Mouse (Mus musculus) hindbrain, embryonic 11.5 days (tissue): Measurements from ENCODE around the gene Mpv17l2. TPM values are rescaled to one million over a fixed set of nuclear protein-coding genes. Genes with fewer than 3 reads are reported as not detected.

Experiments
- ATAC-seq: fragments of 200-750 bp; cut with Nextera tagmentation; 2 replicates; pipeline ENCODE4 v1.8.0; 2017; ENCODE audit warnings: mild to moderate bottlenecking, moderate TSS enrichment, moderate library complexity; ENCODE audit not compliant: low FRiP score
- DNase-seq: peaks from one replicate; pipeline ENCODE4 v3.0.0-alpha.2; 2015; ENCODE audit warnings: low spot score
- H3K27ac ChIP-seq: fragments of 300-500 bp; sonication (generic); 2 replicates; pipeline ENCODE4 v1.5.1; 2014; ENCODE audit warnings: mild to moderate bottlenecking, low read depth, low read length
- H3K27me3 ChIP-seq: fragments of 300-500 bp; sonication (generic); 2 replicates; pipeline ENCODE4 v1.6.1; 2014; ENCODE audit warnings: mild to moderate bottlenecking, low read length, moderate library complexity, mixed read lengths; ENCODE audit not compliant: control insufficient read depth, insufficient read depth
- H3K36me3 ChIP-seq: fragments of 300-500 bp; sonication (generic); 2 replicates; pipeline ENCODE4 v1.6.1; 2014; ENCODE audit warnings: mild to moderate bottlenecking, low read length, moderate library complexity, mixed read lengths; ENCODE audit not compliant: control insufficient read depth, insufficient read depth
- H3K4me1 ChIP-seq: fragments of 300-500 bp; sonication (generic); replicated peaks from 2 replicates; pipeline ENCODE4 v1.6.1; 2014; ENCODE audit warnings: low read length, mixed read lengths; ENCODE audit not compliant: control insufficient read depth, insufficient read depth
- H3K4me2 ChIP-seq: fragments of 300-500 bp; sonication (generic); replicated peaks from 2 replicates; pipeline ENCODE4 v1.6.1; 2014; ENCODE audit warnings: mild to moderate bottlenecking, low read depth, low read length
- H3K4me3 ChIP-seq: fragments of 300-500 bp; sonication (generic); 2 replicates; pipeline ENCODE4 v1.5.1; 2014; ENCODE audit warnings: low read depth, low read length
- H3K9ac ChIP-seq: fragments of 300-500 bp; sonication (generic); 2 replicates; pipeline ENCODE4 v1.6.1; 2014; ENCODE audit warnings: low read depth, low read length
- H3K9me3 ChIP-seq: fragments of 300-500 bp; sonication (generic); 2 replicates; pipeline ENCODE4 v1.6.1; 2016; ENCODE audit warnings: low read length; ENCODE audit not compliant: control insufficient read depth
- WGBS: fragments of 180-500 bp; shearing (Covaris S2); extraction: QIAGEN DNeasy Blood & Tissue Kit; methylation state at CpG from one replicate; pipeline ENCODE4 v1.1.7; 2014; 5-methylcytosine and 5-hydroxymethylcytosine counted together
- polyA plus RNA-seq: library from polyadenylated mRNA; unstranded; fragments of >200 nt; fragmentation: Nextera tagmentation; extraction: Ambion mirVana; gene quantifications from 2 replicates; pipeline ENCODE4 v1.2.1, GENCODE M21; 2014

Mpv17l2 gene
- polyA plus RNA-seq, 1 experiment from 2014 or later: 40.6 TPM

GRCm38 (mm10) chr8:70794215-70794614 lies 33.5 kb upstream of the Mpv17l2 start:
- Histone ChIP-seq H3K27ac (no peak overlapping the region), H3K9ac (no peak overlapping the region), H3K4me2 (no peak overlapping the region), H3K4me3 (no peak overlapping the region), H3K36me3 (no peaks in the 10 kb centered on the region), H3K9me3 (no peaks in the 10 kb centered on the region), H3K4me1 (peaks cover 15% of the 10 kb centered on the region), H3K27me3 (peaks cover 17% of the 10 kb centered on the region)
- ATAC-seq (no peak), DNase-seq (no peak)
- 89% methylated on average over 2 of the region's 2 CpGs for WGBS

GRCm38 (mm10) chr8:70792700-70793099 lies 32.0 kb upstream of the Mpv17l2 start:
- Histone ChIP-seq H3K4me1 (peaks cover 12% of the 10 kb centered on the region), H3K9me3 (no peaks in the 10 kb centered on the region), H3K27ac (peak overlapping the region; percentile 91), H3K4me2 (peak overlapping the region; percentile 63), H3K36me3 (no peaks in the 10 kb centered on the region), H3K4me3 (peak overlapping the region; percentile 48), H3K9ac (peak overlapping the region; percentile 21; the same call in 1 of the 2 replicates), H3K27me3 (peaks cover 2% of the 10 kb centered on the region; the same call in 1 of the 2 replicates)
- ATAC-seq (no peak; the same call in 1 of the 2 replicates), DNase-seq (no peak)
- WGBS: 1% methylated on average over 20 of the region's 20 CpGs

DNA sequence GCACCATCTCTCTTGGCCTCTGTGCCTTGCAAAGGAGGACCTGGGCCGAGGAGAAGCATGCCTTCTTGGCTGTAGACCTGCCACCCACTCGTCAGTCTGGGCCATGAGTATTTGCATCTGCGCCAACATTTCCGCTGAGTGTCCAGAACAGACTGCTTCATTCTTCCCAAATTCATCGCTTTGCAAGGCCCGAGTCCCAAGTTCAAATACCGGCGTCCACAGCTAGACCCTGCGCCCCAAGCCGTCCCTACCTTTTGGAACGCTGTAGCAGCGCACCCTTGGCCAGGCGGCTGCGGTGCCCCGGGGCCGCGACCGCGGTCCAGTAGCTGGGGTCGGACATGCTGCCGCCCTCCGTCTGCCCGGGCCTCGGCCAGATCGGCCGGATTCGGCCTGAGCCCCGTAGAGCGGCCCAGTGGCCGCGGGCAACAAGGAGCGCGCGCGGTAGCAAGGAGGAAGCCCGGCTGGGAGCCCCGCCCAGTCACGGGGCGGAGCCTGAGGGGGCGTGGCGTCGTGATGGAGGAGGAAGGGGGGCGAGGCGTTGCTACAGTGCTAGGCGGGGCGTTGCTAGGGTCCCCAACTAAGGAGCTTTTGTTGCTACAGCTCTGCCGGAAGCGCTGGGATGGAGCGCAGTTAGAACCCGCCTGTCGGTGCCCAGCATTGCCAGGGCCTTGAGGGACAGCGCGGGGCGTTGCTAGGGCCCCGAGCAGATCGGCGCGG lies 31.4 kb upstream of the Mpv17l2 start:
- Histone ChIP-seq H3K4me1 (peaks cover 12% of the 10 kb centered on the region), H3K4me2 (peak overlapping the region; percentile 63), H3K4me3 (peak overlapping the region; percentile 48), H3K9ac (peak overlapping the region; percentile 65), H3K27ac (peak overlapping the region; percentile 91), H3K27me3 (peaks cover 2% of the 10 kb centered on the region; the same call in 1 of the 2 replicates), H3K36me3 (no peaks in the 10 kb centered on the region), H3K9me3 (no peaks in the 10 kb centered on the region)
- peak; percentile 99 for DNase-seq
- ATAC-seq: peak; percentile 89
- WGBS: 6% methylated on average over 57 of the region's 58 CpGs

- 0 out of 2 replicates have a peak overlapping the region, but pooled peaks have one; percentile 3 for H3K9ac ChIP-seq
- no peak overlapping the region for H3K27ac ChIP-seq
- no peak for DNase-seq
- H3K9me3 ChIP-seq: no peaks in the 10 kb centered on the region
- H3K27me3 ChIP-seq: peaks cover 2% of the 10 kb centered on the region; the same call in 1 of the 2 replicates
- 81% methylated on average over 7 of the region's 7 CpGs for WGBS
- ATAC-seq: no peak
- H3K4me2 ChIP-seq: no peak overlapping the region
- H3K4me3 ChIP-seq: no peak overlapping the region
- peaks cover 9% of the 10 kb centered on the region for H3K4me1 ChIP-seq
- H3K36me3 ChIP-seq: no peaks in the 10 kb centered on the region
These were observed 30.6 kb upstream of the Mpv17l2 start for GRCm38 (mm10) chr8:70791294-70791701.

DNA sequence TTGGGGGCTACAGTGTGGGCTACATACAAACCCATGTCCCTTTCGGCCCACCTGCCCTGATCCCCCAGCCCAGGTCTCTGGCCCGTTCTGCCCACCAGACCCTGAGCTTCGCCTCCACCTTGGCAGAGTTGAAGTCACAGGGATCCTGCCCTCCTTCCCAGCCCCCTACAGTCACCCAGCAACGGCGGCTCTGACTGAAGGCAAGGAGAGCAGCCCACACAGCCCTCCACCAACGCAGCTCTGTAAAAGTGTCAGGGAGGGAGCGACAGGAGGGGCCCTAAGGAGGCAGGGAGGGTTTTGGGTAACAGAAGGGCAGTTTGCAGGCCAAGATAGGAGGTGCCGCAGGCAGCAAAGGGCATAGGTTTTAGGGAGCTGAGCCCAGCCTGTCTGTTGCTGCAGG lies 30.1 kb upstream of the Mpv17l2 start:
- H3K4me1 ChIP-seq: peaks cover 9% of the 10 kb centered on the region
- no peak overlapping the region for H3K27ac ChIP-seq
- H3K4me3 ChIP-seq: no peak overlapping the region
- peak overlapping the region; percentile 3; the same call in 1 of the 2 replicates for H3K9ac ChIP-seq
- H3K9me3 ChIP-seq: no peaks in the 10 kb centered on the region
- DNase-seq: no peak
- H3K36me3 ChIP-seq: no peaks in the 10 kb centered on the region
- no peak for ATAC-seq
- H3K27me3 ChIP-seq: peaks cover 2% of the 10 kb centered on the region; the same call in 1 of the 2 replicates
- WGBS: 61% methylated on average over 8 of the region's 8 CpGs
- H3K4me2 ChIP-seq: no peak overlapping the region

DNA sequence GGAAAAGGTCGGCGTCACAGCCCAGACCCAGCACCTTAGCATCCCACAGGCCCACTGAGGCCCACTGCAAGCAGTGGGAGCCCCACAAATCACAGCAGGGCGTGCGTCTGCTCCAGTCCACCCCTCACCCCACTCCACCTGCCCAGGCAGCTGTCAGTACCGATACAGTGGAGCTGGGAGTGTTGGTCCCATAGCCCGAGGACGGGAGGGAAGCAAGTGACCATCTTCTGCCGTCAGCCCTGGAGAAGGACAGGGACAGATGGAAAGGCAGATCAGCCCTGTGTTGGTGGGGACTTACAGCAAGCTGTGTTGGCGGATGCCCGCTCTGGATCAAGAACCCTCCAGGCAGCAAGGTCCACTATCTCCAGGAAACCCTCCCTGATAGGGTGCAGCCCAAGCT lies 28.3 kb upstream of the Mpv17l2 start:
- Histone ChIP-seq H3K9me3 (no peaks in the 10 kb centered on the region), H3K27me3 (peaks cover 2% of the 10 kb centered on the region; the same call in 1 of the 2 replicates), H3K27ac (no peak overlapping the region), H3K4me1 (peaks cover 9% of the 10 kb centered on the region), H3K9ac (no peak overlapping the region), H3K4me3 (no peak overlapping the region; the same call in 1 of the 2 replicates), H3K4me2 (no peak overlapping the region), H3K36me3 (peaks cover 1% of the 10 kb centered on the region; the same call in 1 of the 2 replicates)
- 83% methylated on average over 10 of the region's 10 CpGs for WGBS
- DNase-seq (no peak), ATAC-seq (no peak)

GRCm38 (mm10) chr8:70787941-70788667 lies 27.4 kb upstream of the Mpv17l2 start:
- H3K4me2 ChIP-seq: no peak overlapping the region
- DNase-seq: peak; percentile 77
- H3K27me3 ChIP-seq: no peaks in the 10 kb centered on the region; the same call in 1 of the 2 replicates
- no peaks in the 10 kb centered on the region for H3K9me3 ChIP-seq
- no peak for ATAC-seq
- H3K27ac ChIP-seq: no peak overlapping the region
- H3K4me1 ChIP-seq: peaks cover 6% of the 10 kb centered on the region
- H3K4me3 ChIP-seq: no peak overlapping the region
- H3K9ac ChIP-seq: no peak overlapping the region
- H3K36me3 ChIP-seq: peaks cover 3% of the 10 kb centered on the region; the same call in 1 of the 2 replicates
- WGBS: 17% methylated on average over 30 of the region's 30 CpGs

- no peak overlapping the region for H3K9ac ChIP-seq
- no peak for ATAC-seq
- H3K27ac ChIP-seq: no peak overlapping the region
- no peaks in the 10 kb centered on the region; the same call in 1 of the 2 replicates for H3K4me1 ChIP-seq
- H3K4me3 ChIP-seq: no peak overlapping the region
- H3K9me3 ChIP-seq: no peaks in the 10 kb centered on the region
- no peak for DNase-seq
- H3K27me3 ChIP-seq: no peaks in the 10 kb centered on the region
- WGBS: 83% methylated on average over 3 of the region's 3 CpGs
- H3K4me2 ChIP-seq: no peak overlapping the region
- peaks cover 3% of the 10 kb centered on the region; the same call in 1 of the 2 replicates for H3K36me3 ChIP-seq
These were observed 26.3 kb upstream of the Mpv17l2 start for GRCm38 (mm10) chr8:70787051-70787445.
